Mouse (Mus musculus): ENCODE results near the gene Pgap2. TPM values are rescaled to one million over a fixed set of nuclear protein-coding genes. Genes with fewer than 3 reads are reported as not detected.

Pgap2 gene
- polyA plus RNA-seq (2012; rRNA removed) = 49.6 and 58.0 TPM in 2 replicates

DNA sequence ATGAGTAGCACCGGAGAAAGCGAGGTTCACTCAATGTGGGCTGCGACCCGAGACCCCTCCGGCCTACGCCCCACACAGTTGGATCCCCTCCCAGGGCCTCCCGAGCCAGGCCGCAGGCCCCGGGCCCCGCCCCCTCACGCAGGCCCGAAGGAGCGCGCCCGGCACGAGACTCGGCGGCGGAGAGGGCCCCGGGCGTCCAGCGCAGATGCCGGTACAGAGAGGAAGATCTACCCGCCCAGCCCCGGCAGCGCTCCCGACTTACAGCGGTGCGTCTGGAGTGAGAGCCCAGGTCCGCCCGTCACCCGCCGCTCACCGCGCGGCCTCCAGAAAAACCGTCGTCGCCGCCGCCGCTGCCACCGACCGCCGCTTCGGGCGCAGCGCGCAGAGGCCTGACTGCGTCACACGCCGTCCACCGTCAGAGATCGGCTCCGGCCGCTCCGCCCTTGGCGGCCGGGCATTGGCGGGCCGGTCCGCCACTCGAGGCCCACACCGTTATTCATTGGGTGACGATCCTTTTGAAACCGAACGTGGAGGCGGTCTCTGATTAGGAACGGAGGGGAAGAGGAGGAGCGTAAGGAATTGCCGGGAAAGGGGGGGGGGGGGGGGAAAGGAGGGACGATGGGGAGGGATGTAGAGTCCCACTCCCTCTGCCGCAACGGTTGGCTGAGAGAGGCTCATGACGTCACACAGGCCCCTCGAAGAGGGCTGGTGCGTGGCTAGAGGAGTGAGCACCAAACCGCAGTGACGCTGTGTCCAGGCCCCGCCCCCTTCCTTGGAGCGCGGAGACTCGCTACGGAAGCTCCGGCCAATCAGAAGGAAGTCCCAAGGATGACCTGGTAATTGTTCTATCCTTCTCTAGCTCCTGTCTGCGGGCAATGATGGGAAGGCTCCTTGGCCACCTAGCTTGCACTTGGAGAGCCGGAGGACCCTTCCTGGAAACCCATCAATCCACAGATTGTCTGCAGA is at the start of gene Pgap2, which contains the start of gene Nup98:
Gene Pgap2, plus strand, starts transcription at position 453 of the 966 bp plus-strand sequence.
Gene Nup98, minus strand, starts transcription at position 421 of the 966 bp plus-strand sequence.
- Histone ChIP-seq H3K4me1 (ENCODE audit: control insufficient read depth, insufficient read depth, insufficient read length, low read length) (0 out of 2 replicates have a peak, but pooled peaks cover 5% of the 10 kb centered on the region), H3K27me3 (ENCODE audit: control insufficient read depth, insufficient read depth, low read length) (no peaks in the 10 kb centered on the region), H3K36me3 (ENCODE audit: control insufficient read depth, insufficient read depth, low read length) (no peaks in the 10 kb centered on the region), H3K27ac (ENCODE audit: insufficient read depth, low read depth, low read length) (peak within 1 kb of the TSS; percentile 95), H3K4me3 (ENCODE audit: low read depth, low read length) (peak within 1 kb of the TSS; percentile 99)
- WGBS = under 1% methylated on average over 85 of the region's 87 CpGs
- TF ChIP-seq CTCF (IDR thresholded peaks at IDR 0.05; ENCODE audit: extremely low read depth, insufficient read length, insufficient replicate concordance, low read depth, low read length) = peak; percentile 17; the same call in 1 of the 2 replicates
- peak; percentile 62; the same call in 1 of the 2 replicates for TF ChIP-seq POLR2A (IDR thresholded peaks at IDR 0.05; ENCODE audit: low read depth, low read length)

DNA sequence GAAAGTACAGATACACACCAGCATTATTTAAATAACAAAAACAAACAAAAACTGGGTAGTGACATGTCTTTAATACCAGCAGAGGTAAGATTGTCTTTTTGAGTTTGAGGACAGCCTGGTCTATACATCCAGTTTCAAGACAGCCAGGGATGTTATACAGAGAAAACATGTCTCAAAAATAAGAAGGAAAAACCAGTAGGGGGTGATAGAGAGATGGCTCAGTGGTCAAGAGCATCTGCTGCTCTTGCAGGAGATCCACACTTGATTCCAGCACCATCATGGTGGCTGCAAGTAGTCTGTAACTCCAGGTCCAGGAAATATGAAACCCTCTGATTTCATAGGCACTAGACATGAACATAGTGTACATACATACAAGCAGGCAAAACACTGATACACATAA is 39.7 kb upstream of the Pgap2 start:
- Histone ChIP-seq H3K4me1 (ENCODE audit: control insufficient read depth, insufficient read depth, insufficient read length, low read length) (no peaks in the 10 kb centered on the region), H3K36me3 (ENCODE audit: control insufficient read depth, insufficient read depth, low read length) (peaks cover 21% of the 10 kb centered on the region), H3K4me3 (ENCODE audit: low read depth, low read length) (no peak overlapping the region), H3K27ac (ENCODE audit: insufficient read depth, low read depth, low read length) (no peak overlapping the region), H3K27me3 (ENCODE audit: control insufficient read depth, insufficient read depth, low read length) (no peaks in the 10 kb centered on the region)
- TF ChIP-seq POLR2A (IDR thresholded peaks at IDR 0.05; ENCODE audit: low read depth, low read length) (no peak), CTCF (IDR thresholded peaks at IDR 0.05; ENCODE audit: extremely low read depth, insufficient read length, insufficient replicate concordance, low read depth, low read length) (peak; percentile 8; the same call in 1 of the 2 replicates)

GRCm38 (mm10) chr7:102183849-102184248 is 26.2 kb upstream of the Pgap2 start:
- Histone ChIP-seq H3K4me3 (ENCODE audit: low read depth, low read length) (no peak overlapping the region), H3K27ac (ENCODE audit: insufficient read depth, low read depth, low read length) (no peak overlapping the region), H3K36me3 (ENCODE audit: control insufficient read depth, insufficient read depth, low read length) (peaks cover 58% of the 10 kb centered on the region), H3K4me1 (ENCODE audit: control insufficient read depth, insufficient read depth, insufficient read length, low read length) (no peaks in the 10 kb centered on the region), H3K27me3 (ENCODE audit: control insufficient read depth, insufficient read depth, low read length) (no peaks in the 10 kb centered on the region)
- no peak for TF ChIP-seq POLR2A (IDR thresholded peaks at IDR 0.05; ENCODE audit: low read depth, low read length)
- TF ChIP-seq CTCF (IDR thresholded peaks at IDR 0.05; ENCODE audit: extremely low read depth, insufficient read length, insufficient replicate concordance, low read depth, low read length) = no peak
- 33% methylated on average over 3 of the region's 3 CpGs for WGBS

- WGBS = 79% methylated on average over 1 of the region's 1 CpGs
- no peak overlapping the region for H3K27ac ChIP-seq (ENCODE audit: insufficient read depth, low read depth, low read length)
- H3K4me3 ChIP-seq (ENCODE audit: low read depth, low read length) = no peak overlapping the region
- H3K36me3 ChIP-seq (ENCODE audit: control insufficient read depth, insufficient read depth, low read length) = peaks cover 44% of the 10 kb centered on the region
- TF ChIP-seq POLR2A (IDR thresholded peaks at IDR 0.05; ENCODE audit: low read depth, low read length) (no peak), CTCF (IDR thresholded peaks at IDR 0.05; ENCODE audit: extremely low read depth, insufficient read length, insufficient replicate concordance, low read depth, low read length) (no peak)
- no peaks in the 10 kb centered on the region for H3K4me1 ChIP-seq (ENCODE audit: control insufficient read depth, insufficient read depth, insufficient read length, low read length)
- H3K27me3 ChIP-seq (ENCODE audit: control insufficient read depth, insufficient read depth, low read length) = no peaks in the 10 kb centered on the region
Measured at GRCm38 (mm10) chr7:102192356-102192755, 17.7 kb upstream of the Pgap2 start.

GRCm38 (mm10) chr7:102200576-102200975 is 9.4 kb upstream of the Pgap2 start:
- 0 out of 2 replicates have a peak, but pooled peaks cover 2% of the 10 kb centered on the region for H3K36me3 ChIP-seq (ENCODE audit: control insufficient read depth, insufficient read depth, low read length)
- H3K27me3 ChIP-seq (ENCODE audit: control insufficient read depth, insufficient read depth, low read length) = no peaks in the 10 kb centered on the region
- no peak overlapping the region for H3K27ac ChIP-seq (ENCODE audit: insufficient read depth, low read depth, low read length)
- TF ChIP-seq CTCF (IDR thresholded peaks at IDR 0.05; ENCODE audit: extremely low read depth, insufficient read length, insufficient replicate concordance, low read depth, low read length) (no peak), POLR2A (IDR thresholded peaks at IDR 0.05; ENCODE audit: low read depth, low read length) (no peak)
- no peak overlapping the region for H3K4me3 ChIP-seq (ENCODE audit: low read depth, low read length)
- WGBS = 79% methylated on average over 3 of the region's 3 CpGs
- peaks cover 10% of the 10 kb centered on the region; the same call in 1 of the 2 replicates for H3K4me1 ChIP-seq (ENCODE audit: control insufficient read depth, insufficient read depth, insufficient read length, low read length)

DNA sequence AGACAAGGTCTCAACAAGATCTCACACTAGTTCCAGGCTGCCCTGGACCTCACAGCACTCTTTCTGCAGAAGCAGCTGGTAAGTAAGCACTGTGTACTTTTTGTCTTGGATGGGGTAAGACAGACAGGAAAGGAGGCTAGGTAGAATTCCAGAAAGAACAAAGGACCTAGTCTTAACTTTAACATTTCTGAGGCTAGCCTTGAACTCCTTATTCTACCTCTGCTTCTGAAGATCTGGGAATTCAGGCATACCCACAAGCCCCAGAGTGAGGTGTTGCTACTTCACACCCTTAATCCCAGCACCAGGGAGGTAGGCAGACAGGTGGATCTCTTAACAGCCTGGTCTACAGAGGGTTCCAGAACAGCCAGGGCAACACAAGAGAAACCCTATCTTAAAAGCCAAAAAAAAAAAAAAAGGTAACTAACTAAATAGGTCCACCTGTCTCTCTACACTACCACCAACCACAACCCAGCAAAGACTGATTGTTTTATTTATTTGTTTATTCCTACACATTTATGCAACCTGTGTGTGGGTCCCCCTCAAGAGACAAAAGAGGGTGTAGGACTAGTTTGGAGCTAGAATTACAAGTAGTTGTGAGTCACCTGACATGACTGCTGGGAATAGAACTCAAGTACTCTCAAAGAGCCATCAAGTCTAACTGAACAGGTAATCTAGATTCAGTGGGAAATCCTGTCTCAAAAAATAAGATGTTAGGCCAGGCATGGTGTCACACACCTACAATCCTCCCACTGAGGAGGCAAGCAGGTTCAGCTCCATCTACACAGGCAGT is 8.8 kb upstream of the Pgap2 start:
- no peak overlapping the region for H3K27ac ChIP-seq (ENCODE audit: insufficient read depth, low read depth, low read length)
- 0 out of 2 replicates have a peak, but pooled peaks cover 2% of the 10 kb centered on the region for H3K36me3 ChIP-seq (ENCODE audit: control insufficient read depth, insufficient read depth, low read length)
- peaks cover 12% of the 10 kb centered on the region; the same call in 1 of the 2 replicates for H3K4me1 ChIP-seq (ENCODE audit: control insufficient read depth, insufficient read depth, insufficient read length, low read length)
- no peaks in the 10 kb centered on the region for H3K27me3 ChIP-seq (ENCODE audit: control insufficient read depth, insufficient read depth, low read length)
- no peak overlapping the region for H3K4me3 ChIP-seq (ENCODE audit: low read depth, low read length)
- TF ChIP-seq POLR2A (IDR thresholded peaks at IDR 0.05; ENCODE audit: low read depth, low read length) (no peak), CTCF (IDR thresholded peaks at IDR 0.05; ENCODE audit: extremely low read depth, insufficient read length, insufficient replicate concordance, low read depth, low read length) (no peak)
